Mouse (Mus musculus) kidney, adult 9 months (tissue): ENCODE data around the gene Col23a1.

Source experiments
- DNase-seq: peaks from one replicate; pipeline ENCODE4 v3.0.0; 2022

Col23a1 gene

GRCm38 (mm10) chr11:51552091-51552490 lies 262.4 kb downstream of the Col23a1 start:
- no peak for DNase-seq

GRCm38 (mm10) chr11:51554590-51554989 lies 264.9 kb downstream of the Col23a1 start:
- DNase-seq, result no peak

GRCm38 (mm10) chr11:51555066-51555465 lies 265.3 kb downstream of the Col23a1 start:
- DNase-seq, result no peak

GRCm38 (mm10) chr11:51563276-51563675 lies 273.6 kb downstream of the Col23a1 start:
- DNase-seq, result no peak

- DNase-seq, result peak; percentile 78
These were observed 275.3 kb downstream of the Col23a1 start for GRCm38 (mm10) chr11:51565062-51565461.

GRCm38 (mm10) chr11:51565951-51566350 lies 276.2 kb downstream of the Col23a1 start:
- no peak for DNase-seq

- no peak for DNase-seq
These were observed 279.1 kb downstream of the Col23a1 start for GRCm38 (mm10) chr11:51568801-51569200.

GRCm38 (mm10) chr11:51576454-51576853 lies 286.7 kb downstream of the Col23a1 start:
- no peak for DNase-seq

- no peak for DNase-seq
These were observed 287.9 kb downstream of the Col23a1 start for GRCm38 (mm10) chr11:51577587-51577986.

- DNase-seq, result no peak
These were observed 289.3 kb downstream of the Col23a1 start for GRCm38 (mm10) chr11:51579024-51579423.

GRCm38 (mm10) chr11:51582713-51583112 lies 293.0 kb downstream of the Col23a1 start:
- DNase-seq, result peak; percentile 89

GRCm38 (mm10) chr11:51584057-51584430 lies 294.3 kb downstream of the Col23a1 start:
- DNase-seq, result no peak

- peak; percentile 99 for DNase-seq
These were observed 294.9 kb downstream of the Col23a1 start, which contains the start of gene Phykpl for GRCm38 (mm10) chr11:51584431-51585248. Gene Phykpl, plus strand, starts transcription at chr11:51584757.

GRCm38 (mm10) chr11:51585608-51586252 lies 296.0 kb downstream of the Col23a1 start:
- DNase-seq, result peak; percentile 28

- DNase-seq, result peak; percentile 17
These were observed 296.7 kb downstream of the Col23a1 start for GRCm38 (mm10) chr11:51586411-51586810.

GRCm38 (mm10) chr11:51587059-51587458 lies 297.3 kb downstream of the Col23a1 start:
- DNase-seq, result peak; percentile 2

GRCm38 (mm10) chr11:51588833-51589232 lies 299.1 kb downstream of the Col23a1 start:
- peak; percentile 4 for DNase-seq

- DNase-seq, result peak; percentile 1
These were observed 300.3 kb downstream of the Col23a1 start for GRCm38 (mm10) chr11:51590002-51590401.

GRCm38 (mm10) chr11:51591168-51591567 lies 301.4 kb downstream of the Col23a1 start:
- DNase-seq, result no peak

GRCm38 (mm10) chr11:51591915-51592314 lies 302.2 kb downstream of the Col23a1 start:
- no peak for DNase-seq

GRCm38 (mm10) chr11:51593368-51593767 lies 303.6 kb downstream of the Col23a1 start:
- no peak for DNase-seq

- DNase-seq, result no peak
These were observed 304.1 kb downstream of the Col23a1 start for GRCm38 (mm10) chr11:51593849-51594248.

GRCm38 (mm10) chr11:51594715-51595350 lies 305.1 kb downstream of the Col23a1 start:
- DNase-seq, result no peak
